Mouse (Mus musculus) stomach, postnatal 0 days (tissue): ENCODE measurements around the gene Dpm1. TPM values are rescaled to one million over a fixed set of nuclear protein-coding genes. Genes with fewer than 3 reads are reported as not detected.

ENCODE experiments used
- ATAC-seq: fragments of 200-750 bp; cut with Nextera tagmentation; 2 replicates; pipeline ENCODE4 v1.8.0; 2017; ENCODE audit not compliant: low FRiP score, low TSS enrichment
- DNase-seq: peaks from one replicate; pipeline ENCODE4 v3.0.0-alpha.2; 2016; ENCODE audit warnings: low spot score
- H3K27ac ChIP-seq: fragments of 300-500 bp; sonication (generic); replicated peaks from 2 replicates; pipeline ENCODE4 v1.5.1; 2014; ENCODE audit warnings: mild to moderate bottlenecking, control low read depth
- H3K27me3 ChIP-seq: fragments of 300-500 bp; sonication (generic); 2 replicates; pipeline ENCODE4 v1.6.1; 2014; ENCODE audit warnings: low read length; ENCODE audit not compliant: control insufficient read depth, insufficient read depth
- H3K36me3 ChIP-seq: fragments of 300-500 bp; sonication (generic); 2 replicates; pipeline ENCODE4 v1.6.1; 2014; ENCODE audit warnings: low read length, mixed read lengths; ENCODE audit not compliant: control insufficient read depth, insufficient read depth
- H3K4me1 ChIP-seq: fragments of 300-500 bp; sonication (generic); replicated peaks from 2 replicates; pipeline ENCODE4 v1.6.1; 2014; ENCODE audit warnings: antibody characterized with exemption; ENCODE audit not compliant: control insufficient read depth, insufficient read depth
- H3K4me2 ChIP-seq: fragments of 300-500 bp; sonication (generic); replicated peaks from 2 replicates; pipeline ENCODE4 v1.6.1; 2014; ENCODE audit warnings: low read depth, mild to moderate bottlenecking, control low read depth, moderate library complexity
- H3K4me3 ChIP-seq: fragments of 300-500 bp; sonication (generic); 2 replicates; pipeline ENCODE4 v1.5.1; 2014; ENCODE audit warnings: low read depth, low read length, control low read depth
- H3K9ac ChIP-seq: fragments of 300-500 bp; sonication (generic); 2 replicates; pipeline ENCODE4 v1.6.1; 2014; ENCODE audit warnings: mild to moderate bottlenecking, low read length, control low read depth, mixed read lengths
- H3K9me3 ChIP-seq: fragments of 300-500 bp; sonication (generic); 2 replicates; pipeline ENCODE4 v1.6.1; 2016; ENCODE audit warnings: low read length; ENCODE audit not compliant: control insufficient read depth
- CTCF ChIP-seq: IDR thresholded peaks from 2 replicates; pipeline ENCODE4 v1.5.1; 2016; ENCODE audit warnings: antibody characterized with exemption, low read depth, mild to moderate bottlenecking, moderate library complexity
- EP300 ChIP-seq: optimal IDR thresholded peaks from 2 replicates; pipeline ENCODE3; 2016; ENCODE audit warnings: antibody characterized with exemption
- WGBS: fragments of 180-500 bp; shearing (Covaris S2); extraction: QIAGEN DNeasy Blood & Tissue Kit; methylation state at CpG from one replicate; pipeline ENCODE4 v1.1.7; 2014; 5-methylcytosine and 5-hydroxymethylcytosine counted together
- polyA plus RNA-seq: library from polyadenylated mRNA; unstranded; fragments of >200 nt; fragmentation: Nextera tagmentation; extraction: Ambion mirVana; gene quantifications from 2 replicates; pipeline ENCODE4 v1.2.1, GENCODE M21; 2015

Gene Dpm1
- polyA plus RNA-seq, 1 experiment from 2014 or later = 138 TPM

DNA sequence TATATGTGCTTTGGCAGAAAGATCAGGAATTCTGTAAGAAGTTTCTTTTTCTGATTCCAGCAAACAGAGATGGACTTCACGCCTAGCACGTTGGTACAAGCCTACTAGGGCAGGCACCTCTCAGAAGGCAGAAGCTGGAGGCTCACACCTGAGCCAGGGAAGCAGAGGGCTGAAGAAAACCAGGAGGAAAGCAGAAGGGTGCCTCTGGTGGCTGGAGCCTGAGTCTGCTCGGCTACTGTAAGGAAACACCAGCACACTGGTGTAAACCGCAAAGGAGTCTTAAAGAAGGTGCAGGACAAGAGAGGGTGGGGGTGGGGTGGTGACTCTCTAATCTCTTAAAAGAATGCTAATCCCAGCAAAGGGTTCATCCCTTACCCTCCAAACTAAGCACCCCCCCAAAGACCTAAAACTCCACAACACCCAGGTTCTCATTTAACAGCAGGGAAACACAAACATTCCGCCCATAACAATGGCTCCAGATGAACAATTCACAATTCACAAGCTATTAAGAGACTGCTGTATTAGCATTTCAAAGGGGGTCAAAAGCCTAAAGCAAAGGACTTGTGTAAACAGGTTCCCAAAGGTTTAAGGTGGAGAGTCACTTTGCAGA is 16.5 kb downstream of the Dpm1 start:
- Histone ChIP-seq H3K4me2 (no peak overlapping the region), H3K9ac (no peak overlapping the region), H3K9me3 (no peaks in the 10 kb centered on the region), H3K4me3 (no peak overlapping the region), H3K36me3 (peaks cover 14% of the 10 kb centered on the region), H3K4me1 (no peaks in the 10 kb centered on the region), H3K27me3 (no peaks in the 10 kb centered on the region), H3K27ac (no peak overlapping the region)
- TF ChIP-seq EP300 (no peak), CTCF (peak; percentile 58)
- WGBS = 50% methylated on average over 5 of the region's 5 CpGs
- DNase-seq (peak; percentile 35), ATAC-seq (0 out of 2 replicates have a peak, but pooled peaks have one; percentile 40)

DNA sequence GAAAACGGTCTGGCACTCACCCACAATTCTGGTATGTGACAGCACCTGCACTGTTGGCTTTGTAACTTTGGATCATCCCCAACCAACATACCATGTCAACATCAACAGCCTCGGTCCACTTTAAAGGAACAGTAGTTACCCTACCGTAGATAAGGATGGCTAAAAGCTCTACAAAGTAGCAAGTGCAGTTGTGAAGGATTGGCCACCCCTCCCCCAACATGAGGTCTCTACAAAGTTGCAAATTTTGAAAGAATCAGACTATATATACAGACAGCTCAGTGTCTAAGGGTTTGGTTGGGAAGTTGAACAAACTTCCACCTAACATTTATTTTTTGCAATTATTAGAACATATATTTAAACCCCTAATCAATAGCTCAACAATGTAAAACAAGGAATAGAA is 22.5 kb downstream of the Dpm1 start:
- ATAC-seq (no peak), DNase-seq (no peak)
- H3K27ac ChIP-seq = peak overlapping the region; percentile 99; the same call in 1 of the 2 replicates
- TF ChIP-seq CTCF = no peak
- TF ChIP-seq EP300 = no peak
- H3K27me3 ChIP-seq = no peaks in the 10 kb centered on the region
- no peak overlapping the region for H3K4me3 ChIP-seq
- H3K4me1 ChIP-seq = 0 out of 2 replicates have a peak, but pooled peaks cover 5% of the 10 kb centered on the region
- H3K36me3 ChIP-seq = peaks cover 8% of the 10 kb centered on the region
- 92% methylated on average over 3 of the region's 3 CpGs for WGBS
- no peaks in the 10 kb centered on the region for H3K9me3 ChIP-seq
- 0 out of 2 replicates have a peak overlapping the region, but pooled peaks have one; percentile 11 for H3K4me2 ChIP-seq
- no peak overlapping the region for H3K9ac ChIP-seq

DNA sequence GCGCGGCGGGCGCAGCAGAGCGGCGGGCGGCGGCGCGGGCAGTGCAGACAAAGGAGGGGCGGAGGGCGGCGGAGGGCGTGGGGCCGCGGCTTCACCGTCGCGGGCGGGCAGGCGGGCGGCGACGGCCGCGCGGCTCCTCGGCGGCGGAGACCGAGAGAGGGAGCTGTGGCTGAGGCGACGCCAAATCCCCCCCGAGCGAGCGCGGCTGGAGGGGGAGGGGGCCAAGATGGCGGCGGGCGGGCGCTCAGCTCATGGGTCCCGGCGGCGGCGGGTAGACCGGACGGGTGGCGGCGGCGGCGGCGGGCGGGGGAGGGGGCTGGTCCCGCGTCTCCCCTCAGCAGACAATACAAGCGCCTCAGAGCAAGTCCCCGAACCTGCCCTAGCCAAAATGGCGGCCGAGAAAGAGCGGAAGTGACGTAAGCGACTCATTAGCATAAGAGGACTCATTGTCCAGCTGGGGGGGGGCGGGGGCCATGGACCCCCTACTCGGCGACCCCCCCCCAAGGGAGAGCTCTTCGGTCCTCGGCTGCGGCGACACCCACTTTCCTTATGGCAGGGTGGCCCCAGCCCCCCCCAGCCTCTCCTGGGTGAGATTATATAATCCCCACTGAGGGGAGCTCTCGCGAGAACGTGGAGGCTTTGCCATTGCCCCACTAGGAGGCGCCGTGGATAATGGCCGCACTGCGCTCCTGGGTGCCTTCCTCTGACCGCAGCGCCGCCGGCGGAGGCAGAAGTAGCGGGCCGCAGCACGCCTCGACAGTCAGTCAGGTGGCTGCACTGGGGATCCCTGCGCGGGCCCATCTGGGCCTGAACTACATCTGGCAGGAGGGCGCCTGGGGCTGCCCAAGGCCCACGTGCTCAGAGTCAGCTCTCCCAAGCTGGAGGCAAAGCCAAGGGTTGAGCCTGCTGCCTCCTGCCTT is 23.4 kb downstream of the Dpm1 start, which contains the start of gene Adnp:
TSS of gene Adnp (minus strand) at position 388 of the 920 bp plus-strand sequence.
- TF ChIP-seq CTCF = peak; percentile 91
- peak; percentile 99 for TF ChIP-seq EP300
- DNase-seq = peak; percentile 98
- peak within 1 kb of the TSS; percentile 98 for H3K4me3 ChIP-seq
- no peaks in the 10 kb centered on the region for H3K27me3 ChIP-seq
- 1% methylated on average over 39 of the region's 89 CpGs for WGBS
- H3K9ac ChIP-seq = peak within 1 kb of the TSS; percentile 100
- H3K4me2 ChIP-seq = peak within 1 kb of the TSS; percentile 66
- no peaks in the 10 kb centered on the region for H3K9me3 ChIP-seq
- H3K4me1 ChIP-seq = 0 out of 2 replicates have a peak, but pooled peaks cover 5% of the 10 kb centered on the region
- ATAC-seq = peak; percentile 95
- H3K36me3 ChIP-seq = peaks cover 3% of the 10 kb centered on the region; the same call in 1 of the 2 replicates
- H3K27ac ChIP-seq = peak within 1 kb of the TSS; percentile 99

DNA sequence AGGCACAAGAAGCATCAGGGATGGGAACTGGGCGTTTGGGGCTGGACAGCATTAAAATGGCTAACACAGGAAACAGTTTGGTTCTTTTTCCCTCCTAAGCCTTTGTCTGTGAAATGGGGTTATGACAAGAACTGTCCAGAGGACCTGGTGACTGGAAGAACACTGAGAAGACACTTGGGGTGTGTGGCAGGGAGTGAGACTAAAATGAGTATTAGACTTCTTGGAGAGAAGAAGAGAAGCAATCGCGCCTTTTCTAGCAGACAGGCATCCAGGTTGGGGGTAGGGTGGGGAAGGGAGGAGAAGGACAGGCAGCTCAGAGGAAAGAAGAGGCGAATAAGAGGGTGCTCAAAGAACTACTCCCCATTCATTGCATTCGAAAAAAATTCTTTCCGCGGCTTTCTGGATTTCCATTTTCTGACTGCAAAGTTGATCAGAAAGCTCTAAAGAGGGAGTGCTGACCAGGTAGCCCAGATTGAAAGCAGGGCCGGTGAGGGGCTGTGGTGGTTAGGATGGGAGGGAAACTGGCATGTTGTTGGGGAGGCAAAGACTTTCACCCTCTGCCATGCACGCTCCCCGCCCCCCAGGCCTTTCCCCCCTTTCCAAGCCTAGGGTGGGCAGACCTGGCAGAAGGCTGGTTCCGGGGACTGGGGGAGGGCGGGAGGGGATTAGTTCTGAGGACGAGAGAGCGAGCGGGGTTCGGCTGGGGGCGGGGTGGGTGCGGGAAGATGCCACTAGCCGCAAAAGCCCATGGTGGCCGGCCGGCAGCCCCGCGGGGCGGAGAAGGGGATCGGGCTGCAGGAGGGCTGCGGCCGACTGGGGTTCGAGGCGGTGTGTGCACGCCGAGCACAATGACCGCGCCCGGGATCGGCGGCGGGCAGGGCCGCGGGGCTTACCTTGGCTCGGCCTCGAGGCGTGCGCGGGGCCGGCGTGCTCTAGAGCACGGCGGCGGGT is 24.4 kb downstream of the Dpm1 start:
- H3K4me1 ChIP-seq = peaks cover 9% of the 10 kb centered on the region; the same call in 1 of the 2 replicates
- TF ChIP-seq CTCF (no peak), EP300 (no peak)
- H3K4me3 ChIP-seq = peak overlapping the region; percentile 98
- peak overlapping the region; percentile 99 for H3K27ac ChIP-seq
- H3K27me3 ChIP-seq = no peaks in the 10 kb centered on the region
- ATAC-seq (peak; percentile 15), DNase-seq (peak; percentile 58)
- H3K9ac ChIP-seq = peak overlapping the region; percentile 100
- WGBS = 3% methylated on average over 32 of the region's 49 CpGs
- H3K9me3 ChIP-seq = no peaks in the 10 kb centered on the region
- H3K4me2 ChIP-seq = peak overlapping the region; percentile 66
- peaks cover 2% of the 10 kb centered on the region; the same call in 1 of the 2 replicates for H3K36me3 ChIP-seq

DNA sequence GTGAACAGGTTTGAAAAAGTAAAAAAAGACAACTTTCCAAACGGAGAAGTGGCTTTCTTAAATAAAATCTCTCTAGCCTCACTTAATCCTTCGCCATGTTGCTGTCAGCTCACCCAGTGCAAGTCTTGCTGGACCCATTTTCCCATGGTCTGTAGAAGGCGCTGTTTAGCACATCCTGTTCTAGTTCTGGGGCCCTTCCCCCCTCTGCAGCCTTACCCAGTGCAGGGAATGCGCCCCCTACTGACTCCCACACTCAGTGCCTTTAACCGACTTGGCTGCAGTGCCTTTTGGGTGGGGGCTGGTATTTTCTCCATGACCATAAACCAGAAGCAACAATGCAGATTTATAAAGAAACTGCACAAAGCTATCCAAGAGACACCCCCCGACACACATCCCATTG is 25.1 kb downstream of the Dpm1 start:
- Histone ChIP-seq H3K4me3 (peak overlapping the region; percentile 98), H3K27ac (peak overlapping the region; percentile 99), H3K27me3 (no peaks in the 10 kb centered on the region), H3K9me3 (no peaks in the 10 kb centered on the region), H3K36me3 (no peaks in the 10 kb centered on the region), H3K4me2 (peak overlapping the region; percentile 66), H3K4me1 (peaks cover 12% of the 10 kb centered on the region; the same call in 1 of the 2 replicates), H3K9ac (peak overlapping the region; percentile 100)
- TF ChIP-seq EP300 (no peak), CTCF (peak; percentile 99)
- DNase-seq (peak; percentile 96), ATAC-seq (peak; percentile 75)
- WGBS = 4% methylated on average over 6 of the region's 6 CpGs
